Mouse (Mus musculus) 3134 (cell line): ENCODE measurements around the gene Gpatch2.

ENCODE experiments used
- DNase-seq: peaks from one replicate; pipeline ENCODE4 v3.0.0-alpha.2; 2011; ENCODE audit warnings: low spot score; ENCODE audit not compliant: insufficient read length; ENCODE audit errors: extremely low read depth

Gpatch2 gene

GRCm38 (mm10) chr1:187215181-187216116, at the start of gene Gpatch2, which contains the start of gene Spata17:
Gene Gpatch2, plus strand, starts transcription at chr1:187215508.
Gene Spata17, minus strand, starts transcription at chr1:187215465.
- peak; percentile 80 for DNase-seq

DNA sequence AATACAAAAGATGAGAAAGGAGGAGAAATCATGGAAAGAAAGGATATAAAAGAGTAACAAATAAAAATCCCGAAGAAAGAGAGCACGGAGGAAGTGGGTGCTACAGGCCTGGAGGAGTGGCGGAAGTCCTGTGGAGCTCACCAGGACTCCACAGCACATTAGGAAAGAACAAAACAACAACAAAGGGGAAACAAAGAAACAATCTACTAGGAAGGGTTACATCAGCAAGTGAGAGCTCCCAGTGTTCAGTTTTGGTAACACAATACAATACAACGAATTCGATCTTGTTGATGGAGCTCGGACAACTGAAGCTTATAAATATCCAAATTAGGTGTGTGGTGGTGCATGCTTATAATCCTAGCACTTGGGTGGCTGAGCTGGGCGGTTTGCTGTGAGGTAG, 45.7 kb upstream of the Gpatch2 start:
- no peak for DNase-seq

DNA sequence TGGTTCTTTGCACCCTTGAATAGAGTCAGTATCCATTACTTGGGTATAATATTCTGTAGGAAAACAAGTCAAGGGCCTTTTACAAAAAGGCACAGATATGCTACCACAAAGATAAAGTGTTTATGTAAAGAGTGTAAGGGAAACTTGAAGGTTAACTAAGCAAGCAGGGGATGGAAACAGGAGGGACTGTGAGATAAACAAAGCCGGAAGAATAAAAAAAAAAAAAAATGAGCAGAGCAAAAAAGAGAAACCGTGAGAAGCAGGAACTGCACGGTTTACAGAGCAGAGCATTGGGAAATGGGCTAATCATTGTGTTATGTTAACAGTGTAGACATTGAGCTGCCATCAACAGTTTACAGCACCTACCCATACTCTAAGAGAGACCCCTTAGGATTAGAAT, 44.9 kb upstream of the Gpatch2 start:
- no peak for DNase-seq

DNA sequence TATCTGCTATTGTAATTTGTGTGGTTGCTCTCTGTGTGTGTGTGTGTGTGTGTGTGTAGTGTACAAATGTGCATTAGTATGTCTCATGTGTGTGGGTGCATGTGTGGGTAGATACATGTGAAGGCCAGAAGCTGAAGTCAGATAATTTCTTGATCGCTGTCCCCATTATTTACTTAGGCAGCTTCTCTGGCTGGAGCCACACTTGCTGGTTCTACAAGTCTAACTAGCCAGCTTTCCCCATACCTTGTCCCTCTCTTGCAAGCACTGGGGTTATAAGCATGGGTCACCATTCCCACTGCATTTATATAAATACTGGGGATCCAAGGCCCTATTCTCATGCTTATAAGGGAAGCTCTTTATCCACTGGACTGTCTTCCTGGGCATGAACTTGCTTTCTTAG, 39.3 kb upstream of the Gpatch2 start:
- DNase-seq: no peak

DNA sequence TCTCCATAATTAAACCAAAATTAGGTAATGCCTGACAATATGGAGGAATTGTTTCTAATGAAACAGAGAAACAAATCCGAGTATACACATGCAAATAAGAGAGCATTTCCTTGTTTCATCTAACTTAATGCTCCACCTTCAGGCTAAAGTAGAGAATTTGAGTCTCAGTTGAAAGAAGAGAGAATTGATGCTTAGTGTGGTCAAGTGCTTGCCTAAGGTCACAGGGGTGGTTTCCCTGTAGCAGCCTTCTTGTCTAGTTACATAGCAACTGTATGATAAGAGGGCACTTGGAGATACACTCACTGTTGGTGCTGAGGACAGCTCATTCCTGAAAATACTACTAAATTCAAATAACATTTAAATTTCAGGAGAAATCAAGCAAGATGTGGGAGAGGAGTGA, 36.8 kb upstream of the Gpatch2 start:
- no peak for DNase-seq

DNA sequence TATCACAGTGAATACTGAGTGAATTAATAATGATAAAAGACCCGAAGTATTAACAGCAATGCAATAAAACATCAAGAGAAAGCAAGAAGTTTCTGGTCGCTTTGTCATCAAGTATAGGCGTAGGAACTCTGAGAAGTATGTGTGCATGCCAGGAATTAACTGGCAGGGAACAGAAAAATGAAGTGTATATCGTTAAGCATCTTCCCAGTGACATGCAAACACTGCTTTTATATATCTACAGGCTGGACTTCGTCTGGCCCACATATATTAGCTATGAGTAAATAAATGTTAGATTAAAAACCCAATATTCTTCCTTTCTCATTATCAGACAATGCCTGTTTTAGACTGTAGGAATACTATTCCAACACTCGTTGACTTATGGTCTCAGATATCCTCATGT, 9.8 kb upstream of the Gpatch2 start:
- DNase-seq: no peak

GRCm38 (mm10) chr1:187209496-187209895, 5.8 kb upstream of the Gpatch2 start:
- no peak for DNase-seq

- DNase-seq: no peak
Observed at GRCm38 (mm10) chr1:187210736-187211135, 4.6 kb upstream of the Gpatch2 start.

DNA sequence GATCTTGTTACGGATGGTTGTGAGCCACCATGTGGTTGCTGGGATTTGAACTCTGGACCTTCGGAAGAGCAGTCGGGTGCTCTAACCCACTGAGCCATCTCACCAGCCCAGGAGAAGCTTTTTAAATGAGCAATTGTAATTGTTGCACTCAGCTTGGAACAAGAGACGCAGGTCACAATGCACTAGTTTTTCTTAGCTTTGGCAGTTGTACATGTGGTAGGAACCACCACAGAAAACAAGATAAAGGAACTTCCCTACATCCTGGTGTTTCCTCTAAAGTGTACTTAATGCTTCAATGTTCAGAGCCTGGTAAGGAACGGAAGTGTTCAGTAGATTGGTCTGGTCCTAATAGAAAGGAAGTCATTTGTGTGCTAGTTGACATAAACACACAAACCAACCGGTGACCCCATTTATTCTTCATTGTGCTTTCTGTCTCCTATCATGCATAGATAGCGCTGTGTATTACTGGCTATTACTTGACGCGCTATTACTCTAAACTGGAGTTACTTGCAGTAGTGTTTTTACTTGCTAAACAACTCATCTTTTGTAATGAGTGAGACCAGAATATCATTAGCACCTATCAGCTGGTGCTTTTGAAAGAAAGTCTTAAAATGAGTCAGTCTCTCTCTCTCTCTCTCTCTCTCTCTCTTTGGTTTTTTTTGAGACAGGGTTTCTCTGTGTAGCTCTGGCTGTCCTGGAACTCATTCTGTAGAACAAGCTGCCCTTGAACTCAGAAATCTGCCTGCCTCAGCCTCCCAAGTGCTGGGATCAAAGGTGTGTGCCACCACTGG, 1.5 kb downstream of the Gpatch2 start:
- no peak for DNase-seq

GRCm38 (mm10) chr1:187220756-187221155, 5.4 kb downstream of the Gpatch2 start:
- no peak for DNase-seq

- no peak for DNase-seq
Observed at GRCm38 (mm10) chr1:187226328-187227025, 11.2 kb downstream of the Gpatch2 start.

DNA sequence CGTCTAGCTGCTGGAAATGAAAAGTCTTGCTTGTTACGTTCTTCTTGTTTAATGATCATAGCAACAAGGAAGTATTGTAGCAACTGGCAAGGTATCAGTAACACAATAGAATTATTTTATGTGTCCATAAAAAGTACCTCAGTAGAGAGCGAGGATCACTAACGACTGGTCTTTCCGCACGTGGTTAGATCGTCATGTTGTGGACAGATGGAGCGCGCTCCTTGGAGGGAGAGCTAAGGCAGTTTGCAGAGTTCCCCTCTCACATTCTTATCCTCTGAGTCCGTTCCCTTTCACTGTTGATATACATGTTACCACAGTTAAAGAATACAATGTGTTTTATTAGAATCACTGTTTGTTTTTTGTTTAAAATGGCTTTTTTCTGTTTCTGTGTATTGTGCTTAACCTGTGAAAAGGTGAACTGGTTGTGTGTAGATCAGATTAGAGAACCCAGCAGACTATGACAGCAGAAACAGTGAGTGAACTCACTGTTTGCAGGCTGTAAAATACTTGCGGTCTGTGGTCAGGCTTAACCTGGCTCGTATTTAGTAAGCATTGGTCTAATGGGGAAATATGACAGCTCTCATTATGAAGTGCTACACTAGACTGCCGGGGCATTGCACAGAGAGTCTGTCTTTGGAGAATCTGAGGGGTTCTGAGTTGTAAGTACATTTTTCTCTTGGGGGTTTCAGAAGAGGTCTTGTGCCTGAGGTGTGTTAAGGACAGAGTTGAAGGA, 13.3 kb downstream of the Gpatch2 start:
- DNase-seq: peak; percentile 54

- DNase-seq: no peak
Observed at GRCm38 (mm10) chr1:187230255-187230654, 14.9 kb downstream of the Gpatch2 start.

- no peak for DNase-seq
Observed at GRCm38 (mm10) chr1:187232196-187232955, 17.1 kb downstream of the Gpatch2 start.

- DNase-seq: no peak
Observed at GRCm38 (mm10) chr1:187232996-187233615, 17.8 kb downstream of the Gpatch2 start.

DNA sequence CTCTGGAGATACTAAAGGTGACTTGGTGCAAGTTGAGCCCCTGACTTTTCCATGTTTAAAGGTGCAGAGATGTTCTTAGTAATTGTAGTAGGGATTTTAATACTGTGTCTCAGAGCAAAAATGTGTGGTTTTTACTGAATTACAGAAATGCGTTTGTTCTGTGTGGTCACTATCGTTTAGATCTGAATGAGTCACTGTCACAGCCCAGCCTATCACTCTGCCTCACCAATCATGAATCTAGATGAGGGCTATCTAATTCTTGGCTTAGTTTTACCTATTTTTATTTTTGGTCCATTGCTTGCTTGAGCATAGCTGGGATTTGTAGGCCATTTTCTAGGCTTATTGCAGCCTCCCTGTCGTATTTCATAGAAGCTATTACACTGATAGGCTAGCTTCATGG, 19.9 kb downstream of the Gpatch2 start:
- DNase-seq: no peak

GRCm38 (mm10) chr1:187236296-187236695, 21.0 kb downstream of the Gpatch2 start:
- no peak for DNase-seq

DNA sequence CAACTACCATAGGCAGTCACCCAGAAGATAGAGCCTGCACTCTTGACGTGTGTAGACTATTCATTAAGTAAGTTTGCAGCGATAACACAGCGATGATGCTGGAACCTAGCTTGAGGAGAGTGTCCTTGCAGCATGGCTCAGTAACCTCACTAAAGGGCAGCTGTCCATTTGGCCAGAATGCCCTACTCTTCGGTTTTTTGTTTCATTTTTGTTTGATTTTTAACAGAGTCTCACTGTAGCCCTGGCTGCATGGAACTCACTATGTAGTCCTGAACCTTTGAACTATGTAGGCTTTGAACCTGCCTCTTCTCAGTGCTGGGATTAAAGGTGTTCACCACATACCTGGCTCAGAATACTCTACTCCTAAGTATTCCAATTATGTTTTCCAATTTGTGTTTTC, 22.8 kb downstream of the Gpatch2 start:
- DNase-seq: no peak

DNA sequence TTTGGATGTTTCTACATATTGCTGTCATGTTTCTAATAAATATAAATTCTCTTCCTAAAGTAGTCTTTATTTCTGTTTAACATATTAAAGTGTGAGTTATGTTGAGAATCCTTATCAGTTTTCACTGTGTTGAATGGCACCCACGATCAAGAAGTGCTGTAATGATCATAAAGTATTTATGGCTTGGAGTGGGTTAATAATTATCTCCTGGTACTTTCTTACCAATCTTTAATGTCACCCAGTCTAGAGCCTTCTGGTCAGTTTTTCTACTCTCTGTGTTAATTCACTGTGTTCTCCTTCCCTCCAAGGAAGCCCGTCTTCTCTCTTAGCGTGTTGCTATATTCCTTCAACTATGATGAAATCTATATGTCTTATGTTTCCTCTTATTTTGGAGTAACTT, 25.0 kb downstream of the Gpatch2 start:
- no peak for DNase-seq
